Mouse (Mus musculus): Measurements from ENCODE around the gene Klhl11.

Gene Klhl11

GRCm38 (mm10) chr11:100472197-100472934 is at the start of gene Klhl11:
Gene Klhl11 (minus strand): TSS chr11:100472741.
- peak; percentile 69 for DNase-seq (ENCODE audit: low spot score)

GRCm38 (mm10) chr11:100520838-100521237 is 48.3 kb upstream of the Klhl11 start:
- no peak for DNase-seq (ENCODE audit: low spot score)

GRCm38 (mm10) chr11:100519188-100519587 is 46.6 kb upstream of the Klhl11 start:
- no peak for DNase-seq (ENCODE audit: low spot score)

GRCm38 (mm10) chr11:100518188-100518591 is 45.6 kb upstream of the Klhl11 start:
- no peak for DNase-seq (ENCODE audit: low spot score)

GRCm38 (mm10) chr11:100516291-100516690 is 43.8 kb upstream of the Klhl11 start:
- DNase-seq (ENCODE audit: low spot score): no peak

- DNase-seq (ENCODE audit: low spot score): no peak
Measured at GRCm38 (mm10) chr11:100515789-100516188, 43.2 kb upstream of the Klhl11 start.

- DNase-seq (ENCODE audit: low spot score): no peak
Measured at GRCm38 (mm10) chr11:100515061-100515460, 42.5 kb upstream of the Klhl11 start.

GRCm38 (mm10) chr11:100513716-100514115 is 41.2 kb upstream of the Klhl11 start:
- DNase-seq (ENCODE audit: low spot score): no peak

GRCm38 (mm10) chr11:100512384-100512783 is 39.8 kb upstream of the Klhl11 start:
- DNase-seq (ENCODE audit: low spot score): peak; percentile 31

GRCm38 (mm10) chr11:100510556-100510955 is 38.0 kb upstream of the Klhl11 start:
- no peak for DNase-seq (ENCODE audit: low spot score)

- no peak for DNase-seq (ENCODE audit: low spot score)
Measured at GRCm38 (mm10) chr11:100505997-100506396, 33.5 kb upstream of the Klhl11 start.

- DNase-seq (ENCODE audit: low spot score): no peak
Measured at GRCm38 (mm10) chr11:100504990-100505660, 32.6 kb upstream of the Klhl11 start.

GRCm38 (mm10) chr11:100501321-100501720 is 28.8 kb upstream of the Klhl11 start:
- no peak for DNase-seq (ENCODE audit: low spot score)

GRCm38 (mm10) chr11:100500651-100501050 is 28.1 kb upstream of the Klhl11 start:
- no peak for DNase-seq (ENCODE audit: low spot score)

- no peak for DNase-seq (ENCODE audit: low spot score)
Measured at GRCm38 (mm10) chr11:100500241-100500640, 27.7 kb upstream of the Klhl11 start.

GRCm38 (mm10) chr11:100493771-100494170 is 21.2 kb upstream of the Klhl11 start:
- no peak for DNase-seq (ENCODE audit: low spot score)

GRCm38 (mm10) chr11:100490951-100491350 is 18.4 kb upstream of the Klhl11 start:
- DNase-seq (ENCODE audit: low spot score): no peak

GRCm38 (mm10) chr11:100485801-100486538 is 13.4 kb upstream of the Klhl11 start:
- DNase-seq (ENCODE audit: low spot score): no peak

- no peak for DNase-seq (ENCODE audit: low spot score)
Measured at GRCm38 (mm10) chr11:100484461-100484860, 11.9 kb upstream of the Klhl11 start.

GRCm38 (mm10) chr11:100479152-100479551 is 6.6 kb upstream of the Klhl11 start:
- no peak for DNase-seq (ENCODE audit: low spot score)

- no peak for DNase-seq (ENCODE audit: low spot score)
Measured at GRCm38 (mm10) chr11:100476281-100476680, 3.7 kb upstream of the Klhl11 start.

GRCm38 (mm10) chr11:100472935-100473295 is 374 bp upstream of the Klhl11 start:
- DNase-seq (ENCODE audit: low spot score): no peak
